Mouse (Mus musculus) ES-Bruce4 (cell line): ENCODE results near the gene Nppb. TPM values are rescaled to one million over a fixed set of nuclear protein-coding genes. Genes with fewer than 3 reads are reported as not detected.

Source experiments
- H3K27ac ChIP-seq: 2 replicates; pipeline ENCODE4 v1.5.1; 2012; ENCODE audit warnings: low read length, inconsistent platforms; ENCODE audit not compliant: insufficient read depth
- H3K27me3 ChIP-seq: 2 replicates; pipeline ENCODE4 v1.6.1; 2012; ENCODE audit warnings: mild to moderate bottlenecking, low read length, inconsistent platforms; ENCODE audit not compliant: control insufficient read depth, poor library complexity, insufficient read depth, severe bottlenecking
- H3K36me3 ChIP-seq: 2 replicates; pipeline ENCODE4 v1.6.1; 2012; ENCODE audit warnings: inconsistent platforms, mild to moderate bottlenecking, low read length, moderate library complexity; ENCODE audit not compliant: control insufficient read depth, poor library complexity, insufficient read depth, severe bottlenecking
- H3K4me1 ChIP-seq: one replicate; pipeline ENCODE4 v1.8.1; 2011; ENCODE audit warnings: low read length; ENCODE audit not compliant: control insufficient read depth, insufficient read depth
- H3K4me3 ChIP-seq: 2 replicates; pipeline ENCODE4 v1.5.1; 2011; ENCODE audit warnings: low read depth, mild to moderate bottlenecking, low read length
- H3K9ac ChIP-seq: 2 replicates; pipeline ENCODE4 v1.6.1; 2012; ENCODE audit warnings: low read depth, mild to moderate bottlenecking, inconsistent platforms; ENCODE audit not compliant: poor library complexity, severe bottlenecking
- H3K9me3 ChIP-seq: replicated peaks from 2 replicates; pipeline ENCODE4 v1.6.1; 2012; ENCODE audit warnings: mild to moderate bottlenecking, low read length, inconsistent platforms; ENCODE audit not compliant: control insufficient read depth, poor library complexity, insufficient read depth, severe bottlenecking
- CTCF ChIP-seq: IDR thresholded peaks from one replicate; pipeline ENCODE4 v1.8.1; 2011; ENCODE audit warnings: low read depth, low read length
- EP300 ChIP-seq: IDR thresholded peaks from 2 replicates; pipeline ENCODE4 v1.6.1; 2011; ENCODE audit warnings: low read depth, low read length; ENCODE audit not compliant: insufficient read depth
- POLR2A ChIP-seq: IDR thresholded peaks from one replicate; pipeline ENCODE4 v1.8.1; 2011; ENCODE audit warnings: low read length; ENCODE audit not compliant: insufficient read depth
- polyA plus RNA-seq: library from polyadenylated mRNA; stranded (reverse); fragments of >200 nt; gene quantifications from 2 replicates; pipeline ENCODE4 v1.2.4, GENCODE M21; 2011; ENCODE audit warnings: low read depth; ENCODE audit not compliant: missing spikeins, insufficient read depth, insufficient read length

Gene Nppb
- polyA plus RNA-seq, 1 experiment: 2.1 TPM

GRCm38 (mm10) chr4:147979441-147979860 is 6.1 kb upstream of the Nppb start:
- TF ChIP-seq EP300 (no peak), POLR2A (no peak), CTCF (no peak)
- H3K9ac ChIP-seq: no peak overlapping the region
- H3K27ac ChIP-seq: no peak overlapping the region
- no peaks in the 10 kb centered on the region for H3K27me3 ChIP-seq
- H3K4me1 ChIP-seq: no peaks in the 10 kb centered on the region
- no peak overlapping the region for H3K4me3 ChIP-seq
- H3K9me3 ChIP-seq: no peaks in the 10 kb centered on the region
- no peaks in the 10 kb centered on the region for H3K36me3 ChIP-seq

- H3K27ac ChIP-seq: no peak overlapping the region
- no peaks in the 10 kb centered on the region for H3K36me3 ChIP-seq
- no peak overlapping the region for H3K4me3 ChIP-seq
- H3K4me1 ChIP-seq: no peaks in the 10 kb centered on the region
- H3K9me3 ChIP-seq: no peaks in the 10 kb centered on the region
- H3K9ac ChIP-seq: no peak overlapping the region
- H3K27me3 ChIP-seq: no peaks in the 10 kb centered on the region
- TF ChIP-seq POLR2A (no peak), CTCF (no peak), EP300 (no peak)
These were observed 8.0 kb downstream of the Nppb start for GRCm38 (mm10) chr4:147993571-147994095.

GRCm38 (mm10) chr4:147995311-147995710 is 9.7 kb downstream of the Nppb start:
- Histone ChIP-seq H3K27me3 (no peaks in the 10 kb centered on the region), H3K9ac (no peak overlapping the region), H3K4me1 (no peaks in the 10 kb centered on the region), H3K36me3 (no peaks in the 10 kb centered on the region), H3K9me3 (no peaks in the 10 kb centered on the region), H3K4me3 (no peak overlapping the region), H3K27ac (no peak overlapping the region)
- TF ChIP-seq EP300: no peak
- TF ChIP-seq CTCF: no peak
- TF ChIP-seq POLR2A: no peak

GRCm38 (mm10) chr4:148000202-148000772 is 14.7 kb downstream of the Nppb start, which contains the start of gene Nppa:
Gene Nppa, plus strand, starts transcription at chr4:148000722.
- Histone ChIP-seq H3K9ac (no peak within 1 kb of the TSS), H3K27me3 (no peaks in the 10 kb centered on the region), H3K36me3 (no peaks in the 10 kb centered on the region), H3K4me1 (no peaks in the 10 kb centered on the region), H3K9me3 (no peaks in the 10 kb centered on the region), H3K27ac (no peak within 1 kb of the TSS), H3K4me3 (no peak within 1 kb of the TSS)
- TF ChIP-seq POLR2A: no peak
- TF ChIP-seq EP300: no peak
- TF ChIP-seq CTCF: no peak

GRCm38 (mm10) chr4:148001013-148001789 is 15.6 kb downstream of the Nppb start:
- Histone ChIP-seq H3K9ac (no peak overlapping the region), H3K4me1 (no peaks in the 10 kb centered on the region), H3K27me3 (no peaks in the 10 kb centered on the region), H3K36me3 (0 out of 2 replicates have a peak, but pooled peaks cover under 1% of the 10 kb centered on the region), H3K27ac (no peak overlapping the region), H3K4me3 (no peak overlapping the region), H3K9me3 (no peaks in the 10 kb centered on the region)
- TF ChIP-seq POLR2A (no peak), EP300 (no peak), CTCF (no peak)

GRCm38 (mm10) chr4:148001866-148002265 is 16.3 kb downstream of the Nppb start:
- H3K9ac ChIP-seq: no peak overlapping the region
- no peak for TF ChIP-seq POLR2A
- no peak for TF ChIP-seq EP300
- TF ChIP-seq CTCF: no peak

More at GRCm38 (mm10) chr4:148001866-148002265, 16.3 kb downstream of the Nppb start:
- Histone ChIP-seq H3K4me1 (no peaks in the 10 kb centered on the region), H3K27me3 (no peaks in the 10 kb centered on the region), H3K27ac (no peak overlapping the region), H3K4me3 (no peak overlapping the region), H3K9me3 (no peaks in the 10 kb centered on the region), H3K36me3 (peaks cover 5% of the 10 kb centered on the region; the same call in 1 of the 2 replicates)
